Comparison of ENCODE assay signal across 11 mouse cellular contexts in the genomic region with DNA sequence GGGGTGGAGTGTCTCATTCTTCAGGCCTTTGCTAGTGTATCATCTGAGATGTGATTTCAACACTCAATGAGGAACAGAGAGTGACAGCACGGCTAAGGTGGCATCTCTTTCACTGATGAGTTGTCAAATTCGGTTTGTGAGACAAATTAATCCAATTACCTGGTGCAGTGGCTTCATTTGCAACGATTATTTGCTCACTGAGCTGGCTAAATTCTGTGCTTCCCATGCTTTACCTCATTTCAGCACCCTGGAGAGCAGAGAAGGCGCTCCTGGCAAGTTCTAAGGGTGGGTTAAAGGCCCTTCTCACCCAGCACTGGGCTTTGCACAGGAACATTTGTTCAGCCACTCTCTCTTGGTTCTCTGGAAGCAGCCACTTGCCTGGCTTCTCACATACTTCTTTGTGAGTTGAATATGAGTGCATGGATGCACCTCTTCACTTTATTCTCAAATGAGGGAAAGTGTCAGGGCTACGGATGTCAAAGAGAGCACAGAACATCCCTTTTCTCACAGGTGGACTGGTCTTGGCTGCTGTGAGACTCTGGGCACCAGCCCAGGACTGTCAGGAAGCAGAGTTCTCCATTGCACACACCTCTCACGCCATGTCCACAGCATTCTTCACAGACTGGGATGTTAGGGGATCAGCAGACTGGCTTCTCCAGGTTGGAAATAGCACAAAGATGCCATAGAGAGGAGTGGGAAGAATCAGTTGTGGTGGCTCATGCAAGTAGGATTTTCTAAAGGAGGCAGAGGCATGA.
DNase-seq lines count a peak whose midpoint lies in the region; ATAC-seq and TF ChIP-seq lines count a peak whose summit lies in the region.
"Had no signal": no experiment of that assay in that cellular context is flagged by ENCODE, and none has a peak within 500 bp of the region (broad histone marks: within the 10 kb centered on the region; RNA-seq: fewer than 3 reads in every experiment).

No protein-coding gene starts in this region.

- no peak overlapping the region for H3K4me3 ChIP-seq in midbrain, embryonic 14.5 days (replicated peaks; ENCODE audit: low read depth, low read length)
- H3K4me3 ChIP-seq in midbrain, embryonic 13.5 days (replicated peaks) = no peak overlapping the region
- H3K4me3 ChIP-seq in stomach, postnatal 0 days (ENCODE audit: low read depth, low read length) = no peak overlapping the region
- H3K4me3 ChIP-seq in cerebellum, adult 2 months (replicated peaks; ENCODE audit: insufficient read depth, low read depth, low read length) = no peak overlapping the region

- no peak for TF ChIP-seq POLR2A in cerebellum, adult 2 months (IDR thresholded peaks at IDR 0.05; ENCODE audit: borderline replicate concordance, insufficient read depth, low read length)

- no peak overlapping the region for H3K27ac ChIP-seq in midbrain, embryonic 14.5 days (replicated peaks; ENCODE audit: low read depth, low read length)
- H3K27ac ChIP-seq in midbrain, embryonic 13.5 days = no peak overlapping the region
- H3K27ac ChIP-seq in stomach, postnatal 0 days (replicated peaks) = no peak overlapping the region
- no peak overlapping the region for H3K27ac ChIP-seq in cerebellum, adult 2 months (ENCODE audit: insufficient read depth, low read length)

- TF ChIP-seq CTCF in stomach, postnatal 0 days (IDR thresholded peaks at IDR 0.05; ENCODE audit: low read depth) = no peak
- TF ChIP-seq CTCF in cerebellum, adult 2 months (IDR thresholded peaks at IDR 0.05; ENCODE audit: borderline replicate concordance, insufficient read depth, low read depth, low read length) = no peak

- TF ChIP-seq EP300 in stomach, postnatal 0 days (optimal IDR thresholded peaks at IDR 0.05) = no peak

- ATAC-seq in midbrain, embryonic 14.5 days (ENCODE audit: low FRiP score, low TSS enrichment) = no peak
- ATAC-seq in midbrain, embryonic 13.5 days = no peak
- no peak for ATAC-seq in stomach, postnatal 0 days (ENCODE audit: low FRiP score, low TSS enrichment)

- DNase-seq in heart, postnatal 4 days = peak; percentile 51
- DNase-seq in heart, adult 9 months (ENCODE audit: low spot score in 2 of 2) = no peak
- peak; percentile 37 for DNase-seq in midbrain, embryonic 14.5 days
- peak; percentile 71 for DNase-seq in embryo, embryonic 10.5 days (ENCODE audit: low spot score)
- peak; percentile 60 for DNase-seq in stomach, postnatal 0 days (ENCODE audit: low spot score)
- DNase-seq in cerebellum, adult 2 months = no peak
- no peak for DNase-seq in layer of hippocampus, adult 9-10 months (ENCODE audit: low spot score)
- DNase-seq: cerebellum, postnatal 36 days; heart, postnatal 36 days had no signal

- H3K4me1 ChIP-seq in midbrain, embryonic 14.5 days (ENCODE audit: control insufficient read depth, insufficient read depth, low read length) = no peaks in the 10 kb centered on the region
- no peaks in the 10 kb centered on the region for H3K4me1 ChIP-seq in midbrain, embryonic 13.5 days (replicated peaks)
- no peaks in the 10 kb centered on the region for H3K4me1 ChIP-seq in stomach, postnatal 0 days (replicated peaks; ENCODE audit: control insufficient read depth, insufficient read depth)
- H3K4me1 ChIP-seq in cerebellum, adult 2 months (ENCODE audit: control insufficient read depth, insufficient read depth, low read length) = no peaks in the 10 kb centered on the region

- H3K9me3 ChIP-seq in midbrain, embryonic 14.5 days (ENCODE audit: control insufficient read depth, low read length) = no peaks in the 10 kb centered on the region
- no peaks in the 10 kb centered on the region for H3K9me3 ChIP-seq in midbrain, embryonic 13.5 days
- no peaks in the 10 kb centered on the region for H3K9me3 ChIP-seq in stomach, postnatal 0 days (ENCODE audit: control insufficient read depth, low read length)

- H3K9ac ChIP-seq in midbrain, embryonic 14.5 days (replicated peaks; ENCODE audit: low read length) = no peak overlapping the region
- no peak overlapping the region for H3K9ac ChIP-seq in midbrain, embryonic 13.5 days (replicated peaks)
- H3K9ac ChIP-seq in stomach, postnatal 0 days (ENCODE audit: low read length) = no peak overlapping the region

- no peaks in the 10 kb centered on the region for H3K36me3 ChIP-seq in midbrain, embryonic 14.5 days (ENCODE audit: control insufficient read depth, insufficient read depth, low read length)
- no peaks in the 10 kb centered on the region for H3K36me3 ChIP-seq in midbrain, embryonic 13.5 days
- H3K36me3 ChIP-seq in stomach, postnatal 0 days (ENCODE audit: control insufficient read depth, insufficient read depth, low read length) = no peaks in the 10 kb centered on the region
- H3K36me3 ChIP-seq: G1E had no signal

- WGBS in midbrain, embryonic 14.5 days = 43% methylated on average over 6 of the region's 6 CpGs
- WGBS in midbrain, embryonic 13.5 days = 42% methylated on average over 6 of the region's 6 CpGs
- 40% methylated on average over 6 of the region's 6 CpGs for WGBS in stomach, postnatal 0 days
- WGBS in cerebellum, adult 2 months = 15% methylated on average over 6 of the region's 6 CpGs

- H3K27me3 ChIP-seq in midbrain, embryonic 14.5 days (ENCODE audit: control insufficient read depth, insufficient read depth, low read length) = no peaks in the 10 kb centered on the region
- H3K27me3 ChIP-seq in midbrain, embryonic 13.5 days = no peaks in the 10 kb centered on the region
- H3K27me3 ChIP-seq in stomach, postnatal 0 days (ENCODE audit: control insufficient read depth, insufficient read depth, low read length) = no peaks in the 10 kb centered on the region
- no peaks in the 10 kb centered on the region; the same call in 1 of the 2 replicates for H3K27me3 ChIP-seq in cerebellum, adult 2 months (ENCODE audit: control insufficient read depth, insufficient read depth, low read length)

- H3K4me2 ChIP-seq in midbrain, embryonic 14.5 days (ENCODE audit: low read length) = no peak overlapping the region
- no peak overlapping the region for H3K4me2 ChIP-seq in midbrain, embryonic 13.5 days (replicated peaks)
- H3K4me2 ChIP-seq in stomach, postnatal 0 days (replicated peaks; ENCODE audit: low read depth) = no peak overlapping the region

Comparison
In these comparisons a context has a peak if more than half of its experiments do, and no peak if none do; other contexts are left out.
1. DNase-seq: peak in heart, postnatal 4 days (single experiment), midbrain, embryonic 14.5 days (single experiment), embryo, embryonic 10.5 days (single experiment) and stomach, postnatal 0 days (single experiment); none in heart, adult 9 months (0 of 2), cerebellum, adult 2 months (0 of 2) and layer of hippocampus, adult 9-10 months (single experiment).